Mouse (Mus musculus): ENCODE data around the gene Tmem19.

- no peak for TF ChIP-seq CTCF (IDR thresholded peaks at IDR 0.05; ENCODE audit: control insufficient read depth, insufficient read depth, insufficient read length)
- TF ChIP-seq MYOD1 (IDR thresholded peaks at IDR 0.05; ENCODE audit: control insufficient read depth, insufficient read length, low read depth) = no peak
- TF ChIP-seq CEBPB (IDR thresholded peaks at IDR 0.05; ENCODE audit: low read depth) = no peak
- TF ChIP-seq MYOG (IDR thresholded peaks at IDR 0.05; ENCODE audit: control insufficient read depth, extremely low read depth, insufficient read length) = no peak
- TF ChIP-seq FOSL1 (IDR thresholded peaks at IDR 0.05; ENCODE audit: insufficient read depth, low read length, poor library complexity, severe bottlenecking) = no peak
Observed at GRCm38 (mm10) chr10:115349029-115349428, 13.3 kb downstream of the Tmem19 start.

Measured in C2C12 (cell line).